Mouse (Mus musculus) naive thymus-derived CD4-positive, alpha-beta T cell, adult 2 months (primary cell): ENCODE measurements around the gene Map4k4.

ENCODE experiments used
- DNase-seq: peaks from one replicate; pipeline ENCODE4 v3.0.0-alpha.2; 2011; ENCODE audit warnings: low read depth

The Map4k4 gene

DNA sequence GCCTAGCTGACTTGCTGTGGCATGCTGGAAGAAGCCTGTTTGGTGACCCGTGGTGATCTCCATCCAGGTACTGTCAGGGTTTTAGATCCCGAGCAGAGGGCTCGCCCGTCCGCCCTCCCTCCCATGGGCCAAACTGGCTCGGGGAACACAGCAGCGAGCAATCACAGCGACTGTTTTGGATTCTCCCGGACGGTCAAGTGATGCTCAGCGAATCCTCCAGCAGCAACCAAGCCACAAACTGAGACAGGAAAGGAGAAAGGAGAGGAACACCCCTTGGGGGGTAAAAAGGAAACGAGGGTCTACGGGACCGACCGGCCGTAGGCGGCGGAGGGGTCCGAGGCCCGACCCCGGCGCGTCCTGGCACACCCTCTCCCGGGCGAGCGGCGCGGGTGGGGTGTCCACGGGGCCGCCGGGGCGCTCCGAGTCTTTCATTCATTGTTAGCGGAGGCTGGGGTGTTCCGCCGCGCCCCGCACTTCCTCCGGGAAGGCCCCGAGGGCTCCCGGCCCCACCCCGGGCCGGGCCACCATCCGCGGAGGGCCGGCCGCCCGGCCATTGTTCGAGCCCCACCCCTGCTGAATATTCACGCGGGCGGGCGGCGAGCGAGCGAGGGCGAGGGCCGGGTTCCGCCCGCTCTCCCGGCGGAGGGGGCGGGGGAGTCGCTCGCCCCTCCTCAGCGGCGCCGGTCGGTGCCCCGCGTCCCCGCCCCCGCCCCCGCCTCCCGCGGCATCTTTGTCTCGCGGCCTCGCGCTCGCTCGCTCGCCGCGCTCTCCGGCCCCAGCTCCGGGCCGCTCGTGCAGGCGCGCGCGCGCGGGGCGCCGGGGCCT lies at the start of gene Map4k4:
Gene Map4k4, plus strand, starts transcription at position 733 of the 825 bp plus-strand sequence.
- peak; percentile 77 for DNase-seq

DNA sequence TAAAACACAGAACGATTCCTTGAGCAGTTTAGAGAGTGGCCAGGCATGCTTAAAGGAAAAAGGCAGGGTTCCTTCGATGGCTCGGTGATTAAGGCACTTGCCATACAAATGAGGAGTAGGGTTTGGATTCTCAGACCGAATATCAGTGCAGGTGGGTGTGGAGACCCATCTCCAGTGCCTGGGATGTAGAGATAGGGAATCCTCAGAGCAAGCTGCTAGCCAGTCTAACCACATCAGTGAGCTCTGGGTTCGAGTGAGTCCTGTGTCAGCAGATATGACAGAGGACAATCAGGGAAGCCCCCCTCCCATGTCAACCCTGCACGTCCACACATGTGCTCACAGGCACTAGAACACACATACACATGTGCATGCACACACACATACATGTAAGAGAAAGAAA lies 44.8 kb upstream of the Map4k4 start:
- DNase-seq: no peak

DNA sequence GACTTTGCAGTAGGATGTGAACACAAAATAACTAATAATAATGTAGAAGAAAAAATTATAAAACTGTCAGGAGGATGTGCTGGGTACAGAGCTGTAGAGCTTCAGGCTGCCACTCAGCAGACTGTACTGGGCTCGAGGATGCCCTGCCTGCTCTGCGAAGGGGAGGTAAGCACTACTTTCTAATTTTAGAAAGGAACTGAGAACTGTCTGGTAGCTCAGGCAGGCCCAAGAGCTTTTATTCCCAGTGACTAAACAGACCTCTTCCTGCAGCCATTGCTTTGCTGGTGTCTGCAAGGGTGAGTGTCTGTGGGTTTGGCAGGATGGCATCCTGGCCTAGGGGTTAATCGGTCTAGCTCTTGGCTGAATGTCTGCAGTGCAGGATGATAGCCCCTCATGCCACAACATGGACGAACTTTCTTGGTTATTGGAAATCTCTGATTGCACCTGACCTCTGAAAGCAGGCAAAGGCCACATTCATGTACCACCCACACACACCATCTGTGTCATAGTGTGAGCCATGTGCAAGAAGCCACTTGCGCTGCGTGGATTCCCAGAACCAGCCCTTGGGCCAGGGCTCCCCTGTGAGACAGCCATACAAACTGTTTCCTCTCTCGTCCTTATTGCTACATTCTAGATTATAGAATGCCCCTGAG lies 43.8 kb upstream of the Map4k4 start:
- DNase-seq: no peak

GRCm38 (mm10) chr1:39857448-39857820 lies 43.3 kb upstream of the Map4k4 start:
- DNase-seq: no peak

- DNase-seq: no peak
Measured at GRCm38 (mm10) chr1:39859213-39859612, 41.5 kb upstream of the Map4k4 start.

DNA sequence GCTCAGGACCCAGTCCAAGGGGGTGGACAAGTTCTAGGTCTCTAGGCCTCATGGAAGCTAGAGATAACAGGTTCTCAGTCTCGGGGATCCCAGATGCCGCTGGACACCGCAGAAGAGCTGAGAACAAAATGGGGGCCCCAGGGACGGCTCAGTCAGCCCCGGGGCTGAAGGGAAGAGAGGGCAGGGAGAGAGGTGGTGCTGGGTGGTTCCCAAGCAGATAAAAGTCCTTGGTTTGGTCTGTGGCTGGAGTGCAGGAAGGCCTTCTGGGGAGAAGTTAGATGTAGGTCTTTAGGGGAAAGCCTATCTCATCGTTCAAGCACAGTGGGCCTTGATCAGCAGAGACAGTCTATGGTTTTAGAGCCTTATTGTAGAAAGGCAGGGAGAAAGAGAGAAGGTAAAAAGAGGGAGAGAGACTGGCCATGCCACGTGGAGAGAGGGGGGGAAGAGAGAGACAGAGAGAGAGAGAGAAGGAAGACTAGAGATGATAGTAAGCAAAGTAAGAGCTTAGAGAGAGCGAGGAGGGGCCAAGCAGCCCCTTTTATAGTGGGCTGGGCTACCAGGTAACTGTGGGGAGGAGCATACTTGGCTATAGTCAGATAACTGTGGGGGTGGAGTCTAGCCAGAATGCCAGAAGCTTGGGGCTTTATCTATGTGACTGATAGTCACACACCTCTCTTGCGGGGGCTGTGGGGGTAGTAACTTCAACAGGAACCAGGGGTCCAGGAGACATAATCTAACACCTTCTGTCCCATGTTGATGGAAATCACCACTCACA lies 34.2 kb upstream of the Map4k4 start:
- no peak for DNase-seq

- no peak for DNase-seq
Measured at GRCm38 (mm10) chr1:39867142-39867525, 33.6 kb upstream of the Map4k4 start.

DNA sequence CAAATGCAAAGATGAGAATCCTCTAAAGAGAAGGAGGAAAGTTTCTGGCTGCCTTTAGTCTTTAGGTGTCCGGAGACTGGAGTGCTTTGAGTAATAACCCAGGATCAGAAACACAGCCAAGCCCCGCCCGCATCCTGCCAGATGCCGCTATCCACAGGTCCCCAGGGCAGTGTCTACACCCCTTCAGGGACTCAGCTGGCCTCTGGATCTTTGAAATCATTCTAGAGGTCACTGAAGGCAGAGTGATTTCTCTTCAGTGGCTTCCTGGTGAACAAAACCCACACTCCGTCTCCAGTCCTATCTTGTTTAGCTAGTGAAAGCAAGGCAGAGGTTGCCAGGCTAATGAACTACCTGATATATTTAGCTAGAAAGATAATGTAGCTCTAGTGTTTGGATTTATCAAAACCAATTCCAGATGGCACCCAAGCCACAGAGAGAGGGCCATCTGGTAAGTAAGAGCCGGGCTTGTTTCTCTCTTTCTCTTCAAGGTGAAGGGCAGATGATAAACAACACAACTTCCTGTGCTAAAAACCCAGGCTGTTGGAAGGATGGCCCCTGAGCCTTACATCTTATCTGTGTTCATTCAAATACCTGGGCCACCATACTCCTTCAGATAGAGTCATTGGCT lies 32.6 kb upstream of the Map4k4 start:
- DNase-seq: no peak

- no peak for DNase-seq
Measured at GRCm38 (mm10) chr1:39868825-39869571, 31.7 kb upstream of the Map4k4 start.

GRCm38 (mm10) chr1:39869721-39870201 lies 31.0 kb upstream of the Map4k4 start:
- DNase-seq: no peak

- DNase-seq: no peak
Measured at GRCm38 (mm10) chr1:39877981-39878380, 22.7 kb upstream of the Map4k4 start.

DNA sequence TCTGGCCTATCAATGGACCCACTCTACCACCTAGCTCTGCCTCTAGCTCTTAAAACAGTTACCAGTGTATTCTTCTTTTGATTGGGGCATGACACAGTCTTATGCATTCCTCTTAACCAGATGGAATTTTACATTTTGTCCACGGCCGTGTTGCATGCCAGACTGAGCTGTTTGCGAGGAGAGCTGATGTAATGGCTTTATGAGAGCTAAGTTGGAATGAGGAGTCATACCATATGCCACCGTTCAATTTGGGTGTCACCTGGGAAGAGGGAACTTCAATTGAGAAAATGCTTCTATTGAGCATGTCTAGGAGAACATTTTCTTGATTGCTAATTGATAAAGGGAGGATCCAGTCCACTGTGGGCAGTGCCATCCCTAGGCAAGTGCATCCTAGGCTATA lies 18.2 kb upstream of the Map4k4 start:
- DNase-seq: no peak

DNA sequence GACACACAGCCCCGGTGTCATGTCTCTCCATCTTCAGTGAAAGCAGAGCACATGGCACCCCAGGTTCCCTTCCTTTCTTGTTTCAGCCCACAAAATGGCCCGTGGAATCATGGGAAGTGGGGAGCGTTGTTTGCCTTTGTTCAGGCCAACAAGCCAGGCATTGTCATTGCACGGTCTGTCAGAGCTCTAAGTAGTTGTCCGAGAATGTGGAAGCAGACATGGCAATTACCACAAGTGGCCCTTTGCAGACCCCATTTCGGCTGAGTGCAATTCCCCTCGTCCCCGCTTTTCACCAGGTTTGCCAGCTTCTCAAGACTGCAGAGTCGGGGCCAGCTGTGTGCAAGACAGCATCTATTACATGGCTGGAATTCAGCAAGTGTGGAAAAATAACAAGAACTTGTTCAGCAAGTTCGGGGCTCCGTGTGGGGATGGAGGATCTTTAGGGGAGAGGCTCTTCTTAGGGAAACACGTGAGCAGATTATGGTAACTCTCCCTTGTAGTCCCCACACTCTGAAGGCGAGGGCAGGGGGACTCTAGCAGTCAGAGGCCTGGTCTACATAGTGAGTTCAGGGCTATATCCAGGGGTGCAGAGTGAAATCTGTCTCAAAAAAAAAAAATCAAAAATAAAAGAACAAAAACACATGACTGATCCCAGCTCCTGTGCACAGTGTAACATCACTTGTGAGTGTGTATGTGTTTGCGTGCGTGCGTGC lies 15.8 kb upstream of the Map4k4 start:
- no peak for DNase-seq

- no peak for DNase-seq
Measured at GRCm38 (mm10) chr1:39887997-39888396, 12.7 kb upstream of the Map4k4 start.

DNA sequence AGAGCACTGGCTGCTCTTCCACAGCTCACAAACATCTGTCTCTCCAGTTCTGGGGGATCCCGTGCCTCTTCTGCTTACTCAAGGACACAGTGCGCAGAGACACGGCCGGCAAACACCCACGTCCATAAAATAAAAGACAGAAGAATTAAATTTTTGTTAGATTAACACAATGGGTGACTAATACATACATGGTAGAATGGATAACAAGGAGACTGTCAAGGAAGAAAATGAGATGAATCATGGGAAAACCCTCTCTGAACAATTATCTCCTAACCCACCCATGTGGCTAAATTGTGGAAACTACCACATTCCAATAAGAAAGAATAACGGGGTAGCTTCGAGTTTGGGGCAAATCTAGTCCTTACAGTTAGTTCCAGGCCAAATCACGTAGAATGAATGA lies 11.3 kb upstream of the Map4k4 start:
- DNase-seq: no peak

- DNase-seq: no peak
Measured at GRCm38 (mm10) chr1:39889973-39890372, 10.7 kb upstream of the Map4k4 start.

DNA sequence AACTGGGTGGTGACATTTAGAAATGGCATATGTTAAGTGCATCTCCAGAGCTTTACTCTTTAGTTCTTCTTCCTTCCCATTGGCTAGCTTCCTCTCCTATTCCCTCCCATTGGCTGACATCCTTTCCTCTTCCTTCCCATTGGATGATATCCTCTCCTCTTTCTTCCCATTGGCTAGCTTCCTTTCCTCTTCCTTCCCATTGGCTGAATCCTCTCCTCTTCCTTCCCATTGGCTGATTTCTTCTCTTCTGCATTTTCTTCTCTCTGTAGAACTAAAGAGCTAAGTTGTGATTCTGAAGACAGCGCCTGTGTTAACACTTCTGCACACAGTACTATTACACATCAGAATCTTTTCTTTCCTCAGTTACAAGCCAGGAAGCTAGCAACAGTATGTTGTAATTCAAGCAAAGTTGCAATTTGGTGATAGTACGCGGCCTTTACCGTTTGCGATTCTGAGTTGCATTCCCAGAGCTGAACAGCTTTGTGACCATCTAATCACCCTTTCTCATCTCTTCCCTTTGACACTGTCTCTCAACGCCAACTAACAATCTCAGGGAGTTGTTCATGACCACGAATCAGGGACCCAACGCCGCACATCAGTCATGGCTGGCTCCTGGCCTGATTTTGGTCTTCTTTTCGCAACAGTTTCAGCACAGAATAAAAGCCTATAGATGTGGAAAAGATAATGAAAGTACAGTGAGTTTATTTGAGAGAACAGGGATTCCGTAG lies 7.4 kb upstream of the Map4k4 start:
- DNase-seq: no peak

- no peak for DNase-seq
Measured at GRCm38 (mm10) chr1:39895097-39895496, 5.6 kb upstream of the Map4k4 start.

DNA sequence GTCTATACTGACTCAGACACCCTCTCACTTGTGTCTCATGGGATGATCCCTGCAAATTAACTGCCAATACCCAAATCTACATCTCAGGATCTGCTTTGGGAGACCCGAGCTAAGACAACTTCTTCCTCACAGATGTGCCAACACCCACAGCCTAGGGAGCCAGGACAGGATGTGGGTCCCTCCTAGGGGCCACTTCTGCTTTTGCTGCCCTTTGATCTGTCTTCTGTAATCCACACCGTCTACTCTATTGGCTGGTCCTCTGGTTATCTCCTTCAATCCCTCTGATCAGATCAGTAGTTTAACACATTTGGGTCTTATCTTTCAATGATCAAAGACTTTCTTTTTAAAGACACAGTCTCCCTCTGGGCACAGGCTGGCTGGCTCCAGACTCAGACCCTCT lies 5.2 kb upstream of the Map4k4 start:
- peak; percentile 68 for DNase-seq

DNA sequence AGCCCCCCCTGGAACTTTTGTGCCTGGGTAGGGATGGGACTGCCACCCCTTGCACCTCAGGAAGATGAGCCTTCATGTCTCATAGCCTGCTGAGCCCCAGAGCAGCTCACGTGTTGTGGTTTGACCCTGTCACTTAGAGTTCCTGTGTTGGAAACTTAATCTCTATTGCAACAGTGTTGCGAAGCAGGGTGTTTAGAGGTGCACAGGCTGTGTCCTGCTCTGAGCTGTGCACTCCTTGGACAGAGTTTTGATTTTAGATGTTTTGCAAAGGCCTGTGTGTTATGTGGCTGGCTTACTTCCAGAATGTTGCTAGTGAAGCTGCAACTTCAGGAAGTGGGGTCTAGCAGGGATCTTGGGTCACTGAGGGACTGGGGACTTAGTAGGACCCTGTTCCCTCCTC lies 4.1 kb upstream of the Map4k4 start:
- DNase-seq: peak; percentile 83
